Mouse (Mus musculus) heart, adult 2 months (tissue): ENCODE data around the gene Cabcoco1.

Experiments
- CTCF ChIP-seq: fragments of 200-600 bp; IDR thresholded peaks from 2 replicates; pipeline ENCODE4 v1.8.1; 2022; ENCODE audit warnings: antibody characterized with exemption, mild to moderate bottlenecking, moderate library complexity
- EP300 ChIP-seq: fragments of 200-500 bp; IDR thresholded peaks from 2 replicates; pipeline ENCODE4 v1.6.1; 2011; ENCODE audit warnings: low read depth, low read length, control low read depth; ENCODE audit not compliant: insufficient read depth
- POLR2A ChIP-seq: fragments of 200-500 bp; IDR thresholded peaks from 2 replicates; pipeline ENCODE4 v1.6.1; 2011; ENCODE audit warnings: mild to moderate bottlenecking, low read depth, low read length, control low read depth; ENCODE audit not compliant: insufficient read depth

DNA sequence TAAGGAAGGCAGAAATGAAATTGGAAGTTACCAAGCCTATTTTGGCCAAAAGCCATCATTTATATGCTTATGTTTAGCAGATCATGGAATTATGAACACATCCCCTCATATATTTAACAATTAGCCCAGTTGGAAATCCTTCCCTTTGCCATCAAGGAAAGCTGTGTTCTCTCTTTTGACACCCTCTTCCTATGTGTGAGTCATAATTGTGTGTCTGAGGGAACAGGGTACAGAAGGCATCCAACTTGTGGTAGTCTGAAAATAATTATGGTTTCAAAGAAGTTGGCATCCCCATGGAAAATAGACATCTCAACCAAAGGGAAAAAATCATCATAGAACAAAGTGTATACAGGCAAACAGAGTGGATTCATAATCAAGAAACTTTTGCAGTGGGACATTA lies 26.5 kb upstream of the Cabcoco1 start:
- TF ChIP-seq CTCF: no peak
- TF ChIP-seq EP300: no peak
- no peak for TF ChIP-seq POLR2A
